Mouse (Mus musculus): ENCODE data around the gene Clip1. TPM values are rescaled to one million over a fixed set of nuclear protein-coding genes. Genes with fewer than 3 reads are reported as not detected.
"Not testable (repeated sequence)": the region's sequence is repeated elsewhere in the genome, so short reads cannot be mapped to it uniquely, and the experiment has no call there.

Clip1 gene
- polyA plus RNA-seq (2015; fragmentation: Nextera tagmentation; extraction: Ambion mirVana): 12.4 and 13.4 TPM in 2 replicates

- WGBS (ENCODE audit: insufficient replicate concordance): 2% methylated on average over 64 of the region's 64 CpGs
- H3K4me2 ChIP-seq: peak within 1 kb of the TSS; percentile 95
- H3K9me3 ChIP-seq (replicated peaks): no peaks in the 10 kb centered on the region
- DNase-seq (peak; percentile 54), ATAC-seq (ENCODE audit: low read depth) (peak; percentile 78)
- no peaks in the 10 kb centered on the region for H3K36me3 ChIP-seq
- H3K4me3 ChIP-seq (replicated peaks): peak within 1 kb of the TSS; percentile 83
- peaks cover 12% of the 10 kb centered on the region for H3K27me3 ChIP-seq
- peaks cover 39% of the 10 kb centered on the region for H3K4me1 ChIP-seq (replicated peaks)
- H3K9ac ChIP-seq: peak within 1 kb of the TSS; percentile 88
- peak within 1 kb of the TSS; percentile 72 for H3K27ac ChIP-seq
These were observed at the start of gene Clip1 for GRCm38 (mm10) chr5:123684221-123685144. Gene Clip1, minus strand, starts transcription at chr5:123684618.

- Histone ChIP-seq H3K36me3 (peaks cover 81% of the 10 kb centered on the region), H3K4me2 (no peak overlapping the region), H3K27me3 (no peaks in the 10 kb centered on the region), H3K27ac (no peak overlapping the region), H3K4me1 (replicated peaks) (peaks cover 3% of the 10 kb centered on the region; the same call in 1 of the 2 replicates), H3K4me3 (replicated peaks) (no peak overlapping the region), H3K9me3 (replicated peaks) (no peaks in the 10 kb centered on the region), H3K9ac (no peak overlapping the region)
- ATAC-seq (ENCODE audit: low read depth): no peak
- no peak for DNase-seq
- 91% methylated on average over 2 of the region's 2 CpGs for WGBS (ENCODE audit: insufficient replicate concordance)
These were observed 46.6 kb upstream of the Clip1 start for GRCm38 (mm10) chr5:123730981-123731380.

- not testable (repeated sequence) for ATAC-seq (ENCODE audit: low read depth); H3K4me3 ChIP-seq (replicated peaks); H3K9me3 ChIP-seq (replicated peaks); H3K9ac ChIP-seq; H3K27ac ChIP-seq; H3K27me3 ChIP-seq; DNase-seq; H3K4me2 ChIP-seq
- 74% methylated on average over 7 of the region's 7 CpGs for WGBS (ENCODE audit: insufficient replicate concordance)
- peaks cover 15% of the 10 kb centered on the region for H3K36me3 ChIP-seq
- peaks cover 11% of the 10 kb centered on the region for H3K4me1 ChIP-seq (replicated peaks)
These were observed 39.4 kb upstream of the Clip1 start for GRCm38 (mm10) chr5:123723816-123724215.

- Histone ChIP-seq H3K4me3 (replicated peaks) (peak within 1 kb of the TSS; percentile 94), H3K4me2 (peak within 1 kb of the TSS; percentile 71), H3K27me3 (no peaks in the 10 kb centered on the region), H3K9me3 (replicated peaks) (no peaks in the 10 kb centered on the region), H3K4me1 (replicated peaks) (peaks cover 31% of the 10 kb centered on the region), H3K36me3 (peaks cover 22% of the 10 kb centered on the region), H3K9ac (peak within 1 kb of the TSS; percentile 95), H3K27ac (peak within 1 kb of the TSS; percentile 85)
- ATAC-seq (ENCODE audit: low read depth) (peak; percentile 100), DNase-seq (peak; percentile 95)
- under 1% methylated on average over 83 of the region's 83 CpGs for WGBS (ENCODE audit: insufficient replicate concordance)
These were observed 36.2 kb upstream of the Clip1 start, which contains the start of gene Zcchc8 for GRCm38 (mm10) chr5:123720328-123721311. Gene Zcchc8, minus strand, starts transcription at chr5:123721100.

GRCm38 (mm10) chr5:123714622-123715021, 30.2 kb upstream of the Clip1 start:
- ATAC-seq (ENCODE audit: low read depth): no peak
- H3K4me2 ChIP-seq: no peak overlapping the region

GRCm38 (mm10) chr5:123713782-123714181, 29.4 kb upstream of the Clip1 start:
- H3K4me1 ChIP-seq (replicated peaks): peaks cover 22% of the 10 kb centered on the region
- no peaks in the 10 kb centered on the region for H3K27me3 ChIP-seq
- 88% methylated on average over 6 of the region's 6 CpGs for WGBS (ENCODE audit: insufficient replicate concordance)
- DNase-seq (no peak), ATAC-seq (ENCODE audit: low read depth) (no peak)
- H3K4me3 ChIP-seq (replicated peaks): no peak overlapping the region
- no peak overlapping the region for H3K4me2 ChIP-seq
- no peak overlapping the region for H3K9ac ChIP-seq
- H3K27ac ChIP-seq: no peak overlapping the region
- H3K36me3 ChIP-seq: peaks cover 90% of the 10 kb centered on the region
- H3K9me3 ChIP-seq (replicated peaks): no peaks in the 10 kb centered on the region

More at GRCm38 (mm10) chr5:123714622-123715021, 30.2 kb upstream of the Clip1 start:
- peaks cover 30% of the 10 kb centered on the region for H3K4me1 ChIP-seq (replicated peaks)
- no peak overlapping the region for H3K27ac ChIP-seq
- no peak overlapping the region for H3K4me3 ChIP-seq (replicated peaks)
- H3K9me3 ChIP-seq (replicated peaks): no peaks in the 10 kb centered on the region
- WGBS (ENCODE audit: insufficient replicate concordance): 68% methylated on average over 4 of the region's 4 CpGs
- H3K9ac ChIP-seq: no peak overlapping the region
- H3K36me3 ChIP-seq: peaks cover 81% of the 10 kb centered on the region
- no peak for DNase-seq
- no peaks in the 10 kb centered on the region for H3K27me3 ChIP-seq

GRCm38 (mm10) chr5:123709571-123709970, 25.2 kb upstream of the Clip1 start:
- ATAC-seq (ENCODE audit: low read depth) (no peak), DNase-seq (no peak)
- 87% methylated on average over 4 of the region's 4 CpGs for WGBS (ENCODE audit: insufficient replicate concordance)
- Histone ChIP-seq H3K36me3 (peaks cover 98% of the 10 kb centered on the region), H3K27ac (no peak overlapping the region), H3K4me3 (replicated peaks) (no peak overlapping the region), H3K9ac (no peak overlapping the region), H3K9me3 (replicated peaks) (no peaks in the 10 kb centered on the region), H3K27me3 (no peaks in the 10 kb centered on the region), H3K4me1 (replicated peaks) (no peaks in the 10 kb centered on the region), H3K4me2 (no peak overlapping the region)

GRCm38 (mm10) chr5:123708598-123708997, 24.2 kb upstream of the Clip1 start:
- WGBS (ENCODE audit: insufficient replicate concordance): 88% methylated on average over 12 of the region's 12 CpGs
- no peak overlapping the region for H3K9ac ChIP-seq
- DNase-seq: no peak
- no peak overlapping the region for H3K4me3 ChIP-seq (replicated peaks)
- no peaks in the 10 kb centered on the region for H3K4me1 ChIP-seq (replicated peaks)
- H3K4me2 ChIP-seq: no peak overlapping the region
- H3K9me3 ChIP-seq (replicated peaks): no peaks in the 10 kb centered on the region
- ATAC-seq (ENCODE audit: low read depth): no peak
- peaks cover 98% of the 10 kb centered on the region for H3K36me3 ChIP-seq
- H3K27me3 ChIP-seq: no peaks in the 10 kb centered on the region
- H3K27ac ChIP-seq: no peak overlapping the region

- Histone ChIP-seq H3K27me3 (no peaks in the 10 kb centered on the region), H3K4me3 (replicated peaks) (no peak overlapping the region), H3K4me2 (no peak overlapping the region), H3K27ac (no peak overlapping the region), H3K9ac (no peak overlapping the region), H3K9me3 (replicated peaks) (no peaks in the 10 kb centered on the region), H3K36me3 (peaks cover 77% of the 10 kb centered on the region), H3K4me1 (replicated peaks) (no peaks in the 10 kb centered on the region)
- DNase-seq (no peak), ATAC-seq (ENCODE audit: low read depth) (0 out of 2 replicates have a peak, but pooled peaks have one; percentile 12)
- WGBS (ENCODE audit: insufficient replicate concordance): 77% methylated on average over 11 of the region's 11 CpGs
These were observed 16.2 kb upstream of the Clip1 start for GRCm38 (mm10) chr5:123700625-123701024.

- no peak overlapping the region for H3K9ac ChIP-seq
- H3K4me3 ChIP-seq (replicated peaks): no peak overlapping the region
- H3K27me3 ChIP-seq: no peaks in the 10 kb centered on the region
- no peaks in the 10 kb centered on the region for H3K9me3 ChIP-seq (replicated peaks)
- 27% methylated on average over 3 of the region's 3 CpGs for WGBS (ENCODE audit: insufficient replicate concordance)
- H3K36me3 ChIP-seq: peaks cover 63% of the 10 kb centered on the region
- no peak overlapping the region for H3K27ac ChIP-seq
- ATAC-seq (ENCODE audit: low read depth): no peak
- peak; percentile 51 for DNase-seq
- H3K4me2 ChIP-seq: no peak overlapping the region
- 0 out of 2 replicates have a peak, but pooled peaks cover 3% of the 10 kb centered on the region for H3K4me1 ChIP-seq (replicated peaks)
These were observed 14.8 kb upstream of the Clip1 start for GRCm38 (mm10) chr5:123699198-123699597.

GRCm38 (mm10) chr5:123696961-123697360, 12.5 kb upstream of the Clip1 start:
- Histone ChIP-seq H3K4me3 (replicated peaks) (no peak overlapping the region), H3K27ac (no peak overlapping the region), H3K36me3 (peaks cover 41% of the 10 kb centered on the region), H3K4me1 (replicated peaks) (0 out of 2 replicates have a peak, but pooled peaks cover 3% of the 10 kb centered on the region), H3K4me2 (no peak overlapping the region), H3K9ac (no peak overlapping the region), H3K9me3 (replicated peaks) (no peaks in the 10 kb centered on the region), H3K27me3 (no peaks in the 10 kb centered on the region)
- ATAC-seq (ENCODE audit: low read depth) (no peak), DNase-seq (no peak)
- 76% methylated on average over 4 of the region's 4 CpGs for WGBS (ENCODE audit: insufficient replicate concordance)
